Mouse (Mus musculus) stomach, embryonic 15.5 days (tissue): ENCODE data around the gene Rps6kc1. TPM values are rescaled to one million over a fixed set of nuclear protein-coding genes. Genes with fewer than 3 reads are reported as not detected.

ENCODE experiments used
- ATAC-seq: fragments of 200-750 bp; cut with Nextera tagmentation; 2 replicates; pipeline ENCODE4 v1.8.0; 2017; ENCODE audit warnings: low read depth, moderate number of reproducible peaks, moderate TSS enrichment; ENCODE audit not compliant: insufficient read depth, low FRiP score
- H3K27ac ChIP-seq: fragments of 300-500 bp; sonication (generic); 2 replicates; pipeline ENCODE4 v1.5.1; 2015; ENCODE audit warnings: mild to moderate bottlenecking, inconsistent platforms
- H3K27me3 ChIP-seq: fragments of 300-500 bp; sonication (generic); replicated peaks from 2 replicates; pipeline ENCODE4 v1.6.1; 2015; ENCODE audit warnings: inconsistent platforms
- H3K36me3 ChIP-seq: fragments of 300-500 bp; sonication (generic); 2 replicates; pipeline ENCODE4 v1.6.1; 2015; ENCODE audit warnings: inconsistent platforms
- H3K4me1 ChIP-seq: fragments of 300-500 bp; sonication (generic); 2 replicates; pipeline ENCODE4 v1.6.1; 2015; ENCODE audit warnings: inconsistent platforms
- H3K4me2 ChIP-seq: fragments of 300-500 bp; sonication (generic); 2 replicates; pipeline ENCODE4 v1.6.1; 2015; ENCODE audit warnings: mild to moderate bottlenecking, inconsistent platforms
- H3K4me3 ChIP-seq: fragments of 300-500 bp; sonication (generic); replicated peaks from 2 replicates; pipeline ENCODE4 v1.5.1; 2015; ENCODE audit warnings: inconsistent platforms
- H3K9ac ChIP-seq: fragments of 300-500 bp; sonication (generic); 2 replicates; pipeline ENCODE4 v1.6.1; 2015; ENCODE audit warnings: inconsistent platforms
- H3K9me3 ChIP-seq: fragments of 300-500 bp; sonication (generic); 2 replicates; pipeline ENCODE4 v1.6.1; 2016; ENCODE audit warnings: inconsistent platforms
- WGBS: fragments of 180-500 bp; shearing (Covaris S2); methylation state at CpG from one replicate; pipeline ENCODE4 v1.1.7; 2015; 5-methylcytosine and 5-hydroxymethylcytosine counted together
- polyA plus RNA-seq: library from polyadenylated mRNA; unstranded; fragments of >200 nt; fragmentation: Nextera tagmentation; extraction: Ambion mirVana; gene quantifications from 2 replicates; pipeline ENCODE4 v1.2.1, GENCODE M21; 2015

Gene Rps6kc1
- polyA plus RNA-seq, 1 experiment from 2014 or later: 10.6 TPM

DNA sequence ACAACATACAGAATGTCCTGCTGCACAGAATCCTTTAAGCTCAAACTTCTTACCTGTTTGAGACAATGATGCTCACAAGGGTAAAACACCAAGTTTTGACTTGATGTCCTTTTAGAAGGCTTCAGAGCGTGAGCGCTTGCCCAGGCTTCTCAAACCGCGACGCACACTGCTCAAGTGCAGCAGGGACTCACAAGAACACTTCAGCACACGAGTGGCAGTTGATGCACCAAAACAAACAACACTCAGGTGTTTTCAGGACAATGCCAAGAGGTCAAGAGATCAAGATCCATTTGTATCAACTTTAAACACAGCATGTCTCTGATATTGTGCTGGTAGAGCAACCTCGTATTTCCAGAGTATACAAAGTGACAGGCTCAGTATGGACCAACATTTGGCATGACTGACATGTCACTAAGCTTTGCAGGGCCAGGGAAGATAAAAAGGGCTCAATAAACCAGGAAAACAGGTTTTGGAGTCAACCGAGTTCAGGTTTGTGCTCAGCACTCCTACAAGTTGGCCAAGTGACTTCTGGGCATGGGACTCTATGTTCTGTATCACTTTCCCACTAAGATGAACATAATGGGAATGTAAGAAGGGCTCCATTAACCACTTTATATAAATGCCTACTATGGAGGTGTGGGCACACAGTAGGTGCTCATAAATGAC, 78.5 kb downstream of the Rps6kc1 start:
- Histone ChIP-seq H3K27ac (peak overlapping the region; percentile 38; the same call in 1 of the 2 replicates), H3K9me3 (no peaks in the 10 kb centered on the region), H3K4me2 (no peak overlapping the region), H3K4me3 (no peak overlapping the region), H3K9ac (no peak overlapping the region), H3K4me1 (no peaks in the 10 kb centered on the region), H3K36me3 (no peaks in the 10 kb centered on the region), H3K27me3 (no peaks in the 10 kb centered on the region)
- 74% methylated on average over 8 of the region's 8 CpGs for WGBS
- ATAC-seq: no peak

DNA sequence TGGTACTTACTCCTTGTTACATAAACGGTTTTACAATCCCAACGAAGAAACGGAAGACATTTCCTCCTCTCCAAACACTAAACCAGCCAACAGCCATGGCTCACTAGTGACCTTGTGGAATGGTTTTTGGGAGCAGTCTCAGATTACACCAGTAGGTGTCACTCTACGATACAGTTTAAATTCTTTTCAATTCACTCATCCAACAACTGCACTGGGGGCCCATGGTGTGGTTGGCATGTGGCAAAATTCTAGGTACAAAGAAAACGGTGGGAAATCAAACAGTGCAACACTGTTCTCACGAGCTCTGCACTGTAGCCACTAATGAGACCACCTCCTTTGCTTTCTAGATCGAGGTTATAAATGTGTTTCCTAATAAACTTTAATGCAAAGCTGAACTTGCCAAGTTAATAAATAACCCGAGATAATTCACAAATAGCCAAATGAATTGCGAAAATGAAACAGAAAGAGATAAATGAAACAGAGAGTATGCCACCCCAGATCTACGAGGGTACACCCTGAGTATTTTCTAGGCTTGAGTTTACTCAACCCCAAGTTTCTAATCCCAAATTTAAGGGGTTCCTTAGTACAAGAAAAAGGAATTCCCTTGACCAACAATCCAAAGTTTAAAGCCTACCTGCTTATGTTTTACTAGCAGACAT, 79.6 kb downstream of the Rps6kc1 start:
- H3K9ac ChIP-seq: no peak overlapping the region
- H3K4me2 ChIP-seq: no peak overlapping the region
- 42% methylated on average over 10 of the region's 10 CpGs for WGBS
- H3K9me3 ChIP-seq: no peaks in the 10 kb centered on the region
- H3K4me1 ChIP-seq: no peaks in the 10 kb centered on the region
- H3K36me3 ChIP-seq: no peaks in the 10 kb centered on the region
- ATAC-seq: peak; percentile 42; the same call in 1 of the 2 replicates
- no peak overlapping the region for H3K4me3 ChIP-seq
- peak overlapping the region; percentile 38; the same call in 1 of the 2 replicates for H3K27ac ChIP-seq
- no peaks in the 10 kb centered on the region for H3K27me3 ChIP-seq

DNA sequence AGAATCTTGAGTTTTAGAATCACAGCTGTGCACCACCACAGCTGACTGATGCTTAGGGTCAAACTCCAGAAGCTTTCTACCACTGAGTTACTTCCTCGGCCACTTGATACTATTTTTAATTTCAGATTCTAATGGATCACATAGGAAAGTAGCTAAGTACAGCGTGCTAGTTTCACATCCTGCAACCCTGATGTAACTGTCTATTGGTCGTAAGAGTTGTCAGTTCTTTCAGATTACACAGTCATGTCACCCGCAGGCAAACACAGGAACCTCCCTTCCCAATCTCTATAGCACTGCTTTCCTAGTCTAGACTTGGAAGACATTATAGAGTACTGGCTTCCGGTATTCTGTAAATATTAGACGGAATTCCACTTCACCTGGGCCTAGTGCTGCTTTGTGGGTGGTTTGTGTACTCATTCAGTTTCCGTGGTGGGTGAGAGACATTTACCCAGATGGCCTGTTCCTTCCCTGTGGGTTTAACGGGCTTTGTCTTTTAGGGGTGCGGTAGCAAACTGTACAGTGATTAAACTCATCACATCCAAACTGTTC, 85.0 kb downstream of the Rps6kc1 start:
- 55% methylated on average over 9 of the region's 9 CpGs for WGBS
- Histone ChIP-seq H3K9ac (no peak overlapping the region), H3K27ac (no peak overlapping the region), H3K9me3 (no peaks in the 10 kb centered on the region), H3K27me3 (no peaks in the 10 kb centered on the region), H3K4me3 (no peak overlapping the region), H3K4me2 (no peak overlapping the region), H3K4me1 (no peaks in the 10 kb centered on the region), H3K36me3 (no peaks in the 10 kb centered on the region)
- ATAC-seq: no peak

DNA sequence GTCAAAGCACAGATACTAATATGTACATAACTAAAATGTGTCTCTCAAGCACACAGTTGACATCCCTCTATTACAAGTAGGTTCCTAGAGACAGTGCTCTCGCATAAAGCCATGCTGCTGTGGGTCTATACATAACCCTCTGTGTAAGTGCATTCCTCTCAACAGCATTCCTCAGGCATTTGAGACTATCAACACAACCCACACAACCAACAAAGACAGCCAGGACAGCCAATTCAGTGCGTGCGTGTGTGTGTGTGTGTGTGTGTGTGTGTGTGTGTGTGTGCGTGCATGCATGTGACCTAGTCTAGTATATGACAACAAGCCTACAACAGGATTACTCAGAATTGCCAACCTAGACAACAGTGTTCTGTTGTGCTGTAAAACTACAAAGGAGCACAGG, 87.8 kb downstream of the Rps6kc1 start:
- Histone ChIP-seq H3K9ac (no peak overlapping the region), H3K4me3 (no peak overlapping the region), H3K4me2 (no peak overlapping the region), H3K27ac (no peak overlapping the region), H3K9me3 (no peaks in the 10 kb centered on the region), H3K36me3 (no peaks in the 10 kb centered on the region), H3K27me3 (no peaks in the 10 kb centered on the region), H3K4me1 (no peaks in the 10 kb centered on the region)
- no peak for ATAC-seq
- WGBS: 89% methylated on average over 4 of the region's 4 CpGs

DNA sequence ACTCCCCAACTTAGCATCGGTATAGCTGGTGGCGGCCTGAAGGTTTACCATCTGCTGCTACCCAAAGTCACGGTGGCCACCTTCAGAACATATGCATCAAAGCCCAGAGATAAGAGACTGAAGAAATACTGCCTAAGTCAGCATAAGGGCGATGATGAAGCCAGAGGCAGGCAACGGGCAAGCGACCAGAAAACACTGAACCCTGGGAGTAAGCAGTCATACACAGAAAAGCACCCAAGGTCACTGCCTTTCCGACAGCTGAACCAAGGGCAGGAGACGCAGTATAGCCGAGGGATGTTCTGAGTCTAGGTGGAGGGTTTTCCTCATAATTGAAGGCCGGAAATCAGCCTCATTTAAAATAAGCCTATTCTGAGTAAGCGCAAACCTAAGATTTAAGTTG, 95.4 kb downstream of the Rps6kc1 start:
- Histone ChIP-seq H3K36me3 (no peaks in the 10 kb centered on the region), H3K27me3 (no peaks in the 10 kb centered on the region), H3K27ac (no peak overlapping the region), H3K4me3 (no peak overlapping the region), H3K4me2 (no peak overlapping the region), H3K4me1 (no peaks in the 10 kb centered on the region), H3K9ac (no peak overlapping the region), H3K9me3 (no peaks in the 10 kb centered on the region)
- WGBS: 73% methylated on average over 11 of the region's 11 CpGs
- ATAC-seq: no peak

DNA sequence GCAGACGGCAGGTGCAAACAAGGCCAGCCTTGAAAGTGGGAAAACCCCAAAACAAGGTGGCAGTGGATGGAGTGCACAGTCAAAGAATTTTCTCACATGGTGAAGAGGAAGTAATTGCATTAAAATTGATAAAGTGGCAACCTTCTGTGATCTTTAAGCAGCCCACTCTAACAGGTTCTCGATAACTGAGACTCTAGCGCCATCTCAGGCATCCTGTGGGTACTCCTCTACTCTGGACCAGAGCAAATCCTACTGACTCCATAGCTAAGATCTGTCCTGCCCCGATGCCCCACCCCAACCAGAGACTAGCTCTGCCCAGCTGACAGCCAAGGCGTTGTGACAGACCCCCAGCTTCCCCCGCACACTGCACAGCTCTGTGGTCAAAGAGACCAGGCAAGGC, 101.2 kb downstream of the Rps6kc1 start:
- Histone ChIP-seq H3K4me2 (no peak overlapping the region), H3K27ac (no peak overlapping the region), H3K27me3 (no peaks in the 10 kb centered on the region), H3K4me3 (no peak overlapping the region), H3K4me1 (no peaks in the 10 kb centered on the region), H3K9me3 (no peaks in the 10 kb centered on the region), H3K9ac (no peak overlapping the region), H3K36me3 (0 out of 2 replicates have a peak, but pooled peaks cover 2% of the 10 kb centered on the region)
- 73% methylated on average over 6 of the region's 6 CpGs for WGBS
- no peak for ATAC-seq

DNA sequence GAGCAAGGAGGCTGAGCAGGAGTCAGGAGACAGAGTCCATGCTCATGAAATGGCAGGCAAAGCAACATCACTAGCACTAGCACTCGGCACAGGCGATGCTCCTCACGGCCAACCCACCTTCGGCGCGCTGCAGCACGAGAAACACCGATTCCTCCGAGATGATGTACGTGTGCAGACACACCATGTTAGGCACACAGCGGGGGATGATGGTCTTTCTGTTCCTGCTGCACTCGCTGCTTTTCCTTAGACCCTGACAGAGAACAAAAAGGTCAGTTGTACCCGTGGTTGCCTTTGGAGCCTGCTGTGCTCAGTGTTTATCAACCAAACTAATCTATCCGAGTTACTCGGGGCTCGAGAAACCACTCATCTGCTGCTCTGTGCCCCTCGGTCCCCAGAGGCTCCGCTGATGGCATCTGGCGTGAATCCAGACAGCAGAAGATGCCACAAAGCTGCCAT, 102.8 kb downstream of the Rps6kc1 start:
- Histone ChIP-seq H3K9me3 (no peaks in the 10 kb centered on the region), H3K4me3 (no peak overlapping the region), H3K27ac (no peak overlapping the region), H3K9ac (no peak overlapping the region), H3K4me2 (no peak overlapping the region), H3K36me3 (0 out of 2 replicates have a peak, but pooled peaks cover 2% of the 10 kb centered on the region), H3K4me1 (no peaks in the 10 kb centered on the region), H3K27me3 (no peaks in the 10 kb centered on the region)
- 68% methylated on average over 19 of the region's 19 CpGs for WGBS
- no peak for ATAC-seq

DNA sequence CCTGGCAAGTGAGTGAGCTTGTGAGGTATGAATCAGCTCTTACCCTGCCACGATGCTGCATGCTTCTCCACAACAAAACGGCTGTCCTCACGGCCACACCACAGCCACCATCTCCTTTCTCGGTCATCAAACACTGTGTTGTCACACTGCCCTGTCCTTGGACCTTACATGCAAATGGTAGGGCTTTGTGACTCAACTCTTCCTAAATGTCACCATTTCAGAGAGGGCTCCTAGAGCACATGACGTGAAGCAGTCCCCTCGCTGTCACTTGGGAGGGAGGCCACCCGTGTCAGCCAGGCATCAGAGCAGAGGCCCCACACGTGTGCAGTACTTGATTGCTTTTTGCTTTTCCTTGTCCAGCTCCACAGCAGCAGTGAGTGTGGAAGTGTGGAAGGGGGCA, 104.8 kb downstream of the Rps6kc1 start:
- WGBS: 84% methylated on average over 8 of the region's 8 CpGs
- ATAC-seq: no peak
- H3K9ac ChIP-seq: no peak overlapping the region

DNA sequence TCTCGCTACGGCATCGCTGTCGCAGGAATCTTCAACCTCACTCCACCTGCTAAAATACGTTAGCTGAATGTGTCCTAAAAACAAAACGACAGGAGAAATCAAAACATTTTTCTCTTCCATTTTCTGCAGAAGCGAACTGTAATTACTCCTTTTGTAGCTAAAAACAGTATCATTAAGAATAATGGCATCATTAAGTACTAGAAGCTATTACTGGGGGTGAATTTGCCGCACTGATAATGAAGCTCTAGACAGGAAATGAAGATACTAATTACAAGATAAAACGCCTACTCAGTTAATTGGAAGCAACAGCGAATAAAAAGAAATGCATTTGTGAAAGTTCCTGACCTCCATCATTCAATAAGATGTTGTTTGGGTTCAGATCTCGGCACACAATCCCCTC, 112.9 kb downstream of the Rps6kc1 start:
- no peak overlapping the region for H3K4me3 ChIP-seq
- H3K27ac ChIP-seq: no peak overlapping the region
- no peak overlapping the region for H3K9ac ChIP-seq
- no peaks in the 10 kb centered on the region for H3K9me3 ChIP-seq
- H3K36me3 ChIP-seq: 0 out of 2 replicates have a peak, but pooled peaks cover 9% of the 10 kb centered on the region
- no peak overlapping the region for H3K4me2 ChIP-seq
- 86% methylated on average over 11 of the region's 11 CpGs for WGBS
- H3K27me3 ChIP-seq: no peaks in the 10 kb centered on the region
- no peak for ATAC-seq
- H3K4me1 ChIP-seq: no peaks in the 10 kb centered on the region

More for the DNA sequence above, 104.8 kb downstream of the Rps6kc1 start:
- Histone ChIP-seq H3K27ac (no peak overlapping the region), H3K36me3 (0 out of 2 replicates have a peak, but pooled peaks cover 2% of the 10 kb centered on the region), H3K9me3 (no peaks in the 10 kb centered on the region), H3K4me1 (no peaks in the 10 kb centered on the region), H3K27me3 (no peaks in the 10 kb centered on the region), H3K4me3 (no peak overlapping the region), H3K4me2 (no peak overlapping the region)

DNA sequence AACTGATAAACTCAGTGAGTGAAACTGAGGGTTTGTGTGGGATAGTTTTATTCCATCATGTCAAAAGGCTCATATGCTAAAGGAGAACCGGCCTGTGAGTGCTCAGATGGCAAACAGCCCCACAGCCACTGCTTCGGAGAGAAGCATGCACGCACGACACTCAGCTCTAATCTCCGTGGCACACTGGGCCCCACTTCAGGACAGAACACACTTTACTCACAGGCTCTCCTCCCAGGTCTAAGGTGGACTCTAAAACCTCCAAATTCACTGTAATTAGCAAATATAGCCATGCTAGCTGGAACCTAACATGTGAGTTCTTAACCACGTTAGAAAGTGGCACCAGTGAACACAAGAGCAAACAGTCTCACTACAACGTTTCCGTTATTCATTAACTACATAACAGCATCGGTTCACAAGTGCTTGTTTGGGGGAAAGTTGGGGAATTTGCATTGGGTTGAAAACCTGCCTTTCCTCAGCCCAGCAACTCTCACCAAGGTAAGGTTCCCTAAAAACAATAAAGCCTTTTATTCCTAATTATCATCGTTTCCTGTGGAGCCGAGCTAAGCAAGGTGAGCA, 114.0 kb downstream of the Rps6kc1 start:
- Histone ChIP-seq H3K4me1 (no peaks in the 10 kb centered on the region), H3K36me3 (0 out of 2 replicates have a peak, but pooled peaks cover 9% of the 10 kb centered on the region), H3K27ac (0 out of 2 replicates have a peak overlapping the region, but pooled peaks have one; percentile 52), H3K4me2 (no peak overlapping the region), H3K9ac (no peak overlapping the region), H3K9me3 (no peaks in the 10 kb centered on the region), H3K27me3 (no peaks in the 10 kb centered on the region), H3K4me3 (no peak overlapping the region)
- ATAC-seq: 0 out of 2 replicates have a peak, but pooled peaks have one; percentile 35
- 65% methylated on average over 11 of the region's 11 CpGs for WGBS

DNA sequence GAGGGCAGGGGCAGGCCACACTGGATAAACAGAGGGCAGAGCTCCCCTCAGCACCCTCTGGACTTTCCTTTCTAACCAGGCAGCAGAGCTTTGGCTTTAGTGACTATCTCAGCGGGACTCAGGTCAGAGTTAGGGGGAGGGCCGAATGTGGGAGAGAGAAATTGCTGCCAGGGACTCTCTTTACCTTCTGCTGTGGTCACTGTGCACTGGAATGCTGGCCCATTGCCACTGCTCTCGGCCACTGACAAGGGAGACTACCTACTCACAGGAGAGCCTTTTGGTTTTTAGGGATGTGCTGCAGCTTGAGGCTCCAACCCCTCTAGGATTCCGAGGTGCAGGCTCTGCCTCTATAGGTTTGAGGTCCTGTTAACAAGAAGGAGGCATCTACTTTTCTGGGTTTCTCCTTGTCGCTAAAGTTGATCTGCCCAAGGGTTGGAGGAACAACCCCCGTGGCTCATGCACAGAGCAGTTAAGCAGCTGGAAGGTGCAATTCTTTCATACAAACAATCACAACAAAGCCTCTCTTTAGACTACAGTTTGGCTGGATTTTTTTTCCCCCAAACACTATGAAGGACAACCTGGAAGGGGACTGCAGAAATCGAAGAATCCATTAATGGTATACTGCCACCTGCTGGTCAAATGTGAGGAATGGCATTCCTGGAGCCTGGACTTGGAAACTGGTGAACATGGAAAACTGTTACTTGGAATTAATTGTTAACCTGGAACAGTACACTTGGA, 114.7 kb downstream of the Rps6kc1 start:
- Histone ChIP-seq H3K4me3 (no peak overlapping the region), H3K4me2 (no peak overlapping the region), H3K4me1 (no peaks in the 10 kb centered on the region), H3K9me3 (no peaks in the 10 kb centered on the region), H3K27ac (no peak overlapping the region; the same call in 1 of the 2 replicates), H3K9ac (no peak overlapping the region), H3K27me3 (no peaks in the 10 kb centered on the region), H3K36me3 (0 out of 2 replicates have a peak, but pooled peaks cover 9% of the 10 kb centered on the region)
- WGBS: 35% methylated on average over 7 of the region's 7 CpGs
- peak; percentile 43; the same call in 1 of the 2 replicates for ATAC-seq
